Mouse (Mus musculus): ENCODE measurements at regions not wholly inside any gene's neighbourhood (a gene's known extent, or its start where the extent isn't known, plus 50 kb on each side); places are given as distances from the start of the nearest gene placed in this dataset.

DNA sequence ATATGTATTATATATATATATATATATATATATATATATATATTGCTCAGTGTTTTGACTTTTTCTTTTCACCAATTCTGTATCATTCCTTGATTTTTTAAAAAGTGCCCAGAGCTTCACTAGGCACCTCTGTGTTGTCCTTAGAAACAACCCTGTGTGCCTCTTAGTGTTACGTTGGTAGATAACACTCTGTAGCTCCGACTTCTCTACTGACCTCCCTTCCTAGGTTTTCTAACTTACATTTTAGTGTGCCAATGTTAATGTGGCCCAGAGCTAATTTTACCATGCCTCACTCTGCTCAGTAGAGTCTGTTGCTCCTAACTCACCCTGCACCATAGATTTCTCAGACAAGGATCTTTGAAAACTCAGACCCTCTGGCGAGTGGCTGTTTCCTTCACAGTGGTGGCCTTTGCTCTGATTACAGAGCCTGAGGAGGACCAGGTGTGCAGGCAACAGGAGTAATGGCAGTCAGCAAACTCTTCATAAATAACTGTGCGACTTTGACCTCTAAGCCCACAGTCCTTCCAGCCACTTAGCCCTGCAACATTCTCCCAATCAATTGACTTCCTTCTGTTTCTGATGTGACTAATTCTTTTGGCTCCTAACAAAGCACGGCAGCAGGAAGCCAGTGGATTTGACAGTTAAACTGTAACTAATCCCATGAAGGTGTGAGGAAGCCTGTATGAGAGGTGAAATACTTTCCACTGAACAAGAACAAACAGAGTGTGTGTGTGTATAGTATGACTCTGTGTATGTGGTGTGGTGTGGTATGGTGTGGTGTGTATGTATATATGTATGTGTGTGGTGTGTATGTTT is 53.6 kb upstream of the Actr3 start:
- no peak for DNase-seq

DNA sequence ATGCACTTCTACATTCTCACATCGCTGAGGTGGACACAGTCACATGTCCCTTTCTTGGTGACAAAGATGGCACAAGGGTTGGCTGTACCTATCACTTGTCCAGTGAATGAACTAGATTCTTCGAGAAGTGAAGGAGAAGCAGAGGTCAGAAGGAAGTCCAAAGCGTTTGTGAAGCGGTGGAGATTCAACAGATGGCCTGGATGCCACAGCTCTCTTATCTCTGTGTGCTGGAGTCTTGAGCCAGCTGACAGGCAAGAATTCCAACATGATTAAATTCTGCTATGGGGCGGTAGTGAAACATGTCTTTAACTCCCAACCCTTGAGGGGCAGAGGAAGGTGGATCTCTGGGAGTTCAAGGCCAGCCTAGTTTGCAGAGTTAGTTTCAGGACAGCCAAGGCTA is 55.5 kb upstream of the Actr3 start:
- DNase-seq: no peak

DNA sequence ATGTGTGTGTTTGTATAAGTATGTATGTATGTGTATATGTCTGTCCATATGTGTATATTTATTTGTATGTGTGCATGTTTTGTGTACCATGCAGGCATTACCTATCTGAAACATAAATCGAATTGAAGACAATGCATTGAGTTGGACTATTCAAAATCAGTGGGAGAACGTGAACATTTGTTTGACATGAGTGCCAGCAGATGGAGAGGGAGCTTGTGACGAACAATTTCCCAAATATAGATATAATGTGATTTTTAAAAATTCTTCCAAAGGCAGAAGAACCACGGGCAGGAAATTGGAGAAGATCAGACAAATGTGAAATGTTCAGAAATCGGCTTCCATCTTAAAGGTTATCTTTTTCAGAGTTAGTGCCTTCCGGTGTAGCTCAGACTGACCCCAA is 59.1 kb upstream of the Actr3 start:
- no peak for DNase-seq

DNA sequence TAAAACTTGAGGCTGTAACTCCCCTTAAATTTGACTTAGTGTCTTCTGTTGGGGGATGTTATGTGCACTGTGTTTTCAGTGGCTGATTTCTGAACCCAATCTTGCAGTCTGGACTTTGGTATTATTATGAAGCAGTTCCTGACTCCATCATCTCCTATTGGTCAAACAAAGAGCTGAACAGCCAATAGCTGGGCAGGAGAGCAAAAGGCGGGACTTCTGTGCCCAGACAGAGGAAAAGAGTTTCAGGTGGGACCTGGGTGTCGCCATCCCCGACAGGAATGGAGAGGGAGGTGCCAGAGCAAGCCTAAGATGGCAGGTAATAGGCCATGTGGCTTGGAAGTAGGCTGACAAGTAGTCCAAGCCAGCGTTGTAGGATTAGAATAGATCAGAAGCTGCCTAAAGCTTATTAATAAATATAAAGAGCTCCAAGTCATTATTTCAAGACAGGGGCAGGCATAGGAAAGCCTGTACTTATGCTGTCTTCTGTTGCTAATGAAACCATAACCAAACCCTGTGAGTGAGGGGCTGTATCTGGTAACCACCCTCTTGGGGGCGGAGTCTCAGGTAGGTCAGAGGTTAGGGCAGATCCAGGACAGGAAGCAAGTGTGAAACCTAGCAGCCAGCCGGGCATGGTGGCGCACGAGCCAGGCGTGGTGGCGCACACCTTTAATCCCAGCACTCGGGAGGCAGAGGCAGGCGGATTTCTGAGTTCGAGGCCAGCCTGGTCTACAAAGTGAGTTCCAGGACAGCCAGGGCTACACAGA is 60.0 kb upstream of the Actr3 start:
- no peak for DNase-seq

DNA sequence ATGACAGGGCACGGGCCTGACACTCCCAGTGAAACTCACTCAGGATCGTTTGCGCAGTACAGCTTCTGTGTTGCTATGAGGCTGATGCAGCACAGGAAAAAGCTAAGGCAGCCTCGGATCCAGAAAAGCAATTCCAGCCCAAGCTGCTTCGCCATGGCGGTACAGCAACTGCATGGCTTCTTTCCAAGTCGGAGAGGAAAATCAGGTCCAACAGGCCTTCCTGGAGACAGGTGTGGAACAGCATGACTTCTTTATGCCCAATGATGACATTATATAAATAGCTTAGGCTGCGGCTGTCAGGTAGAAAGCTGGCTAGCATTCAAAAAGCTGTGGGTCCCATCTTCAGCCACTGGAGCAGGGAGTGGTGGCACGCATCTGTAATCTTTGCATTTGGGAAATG is 61.5 kb upstream of the Actr3 start:
- DNase-seq: no peak

DNA sequence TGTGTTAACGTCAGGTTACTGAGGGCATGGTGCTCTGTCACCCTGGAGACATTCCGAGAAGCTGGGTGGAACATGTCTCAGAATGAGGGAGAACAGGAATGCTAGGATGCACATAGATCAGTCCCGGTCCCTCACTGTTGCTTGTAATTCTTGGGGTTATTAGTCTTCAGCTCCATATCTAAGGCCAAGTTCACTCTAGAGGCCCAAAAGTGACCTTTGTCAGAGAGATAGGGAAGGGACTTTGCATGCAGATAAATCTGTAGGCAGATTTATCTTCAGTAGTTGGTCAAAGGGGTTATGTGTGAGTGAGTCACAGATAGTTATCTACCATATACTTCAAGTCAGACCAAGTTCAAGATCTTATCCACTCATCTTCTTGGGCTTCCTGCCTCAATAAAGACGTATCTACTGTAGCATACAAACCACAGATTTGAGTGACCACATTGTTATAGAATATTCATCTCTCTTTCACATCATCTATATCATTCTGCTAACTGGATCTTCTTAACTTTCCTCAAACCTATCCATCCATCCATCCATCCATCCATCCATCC is 58.4 kb upstream of the Slc35f5 start:
- DNase-seq: no peak

DNA sequence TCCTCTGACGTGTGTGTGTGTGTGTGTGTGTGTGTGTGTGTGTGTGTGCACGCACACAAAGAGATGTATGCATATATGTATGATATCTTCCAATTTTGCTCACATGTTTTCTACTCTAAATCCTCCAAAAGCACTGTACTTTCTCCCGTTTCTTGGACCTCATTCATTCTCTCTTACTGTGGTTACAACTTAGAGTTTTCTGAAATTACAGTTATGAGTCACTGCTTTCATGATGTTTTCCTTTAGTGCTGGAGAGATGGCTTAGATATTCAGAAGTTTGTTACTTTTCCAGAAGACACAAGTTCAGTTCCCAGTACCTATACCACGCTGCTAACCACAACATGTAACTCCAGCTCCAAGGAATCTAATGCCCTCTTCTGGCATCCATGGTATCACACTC is 56.5 kb upstream of the Slc35f5 start:
- no peak for DNase-seq

DNA sequence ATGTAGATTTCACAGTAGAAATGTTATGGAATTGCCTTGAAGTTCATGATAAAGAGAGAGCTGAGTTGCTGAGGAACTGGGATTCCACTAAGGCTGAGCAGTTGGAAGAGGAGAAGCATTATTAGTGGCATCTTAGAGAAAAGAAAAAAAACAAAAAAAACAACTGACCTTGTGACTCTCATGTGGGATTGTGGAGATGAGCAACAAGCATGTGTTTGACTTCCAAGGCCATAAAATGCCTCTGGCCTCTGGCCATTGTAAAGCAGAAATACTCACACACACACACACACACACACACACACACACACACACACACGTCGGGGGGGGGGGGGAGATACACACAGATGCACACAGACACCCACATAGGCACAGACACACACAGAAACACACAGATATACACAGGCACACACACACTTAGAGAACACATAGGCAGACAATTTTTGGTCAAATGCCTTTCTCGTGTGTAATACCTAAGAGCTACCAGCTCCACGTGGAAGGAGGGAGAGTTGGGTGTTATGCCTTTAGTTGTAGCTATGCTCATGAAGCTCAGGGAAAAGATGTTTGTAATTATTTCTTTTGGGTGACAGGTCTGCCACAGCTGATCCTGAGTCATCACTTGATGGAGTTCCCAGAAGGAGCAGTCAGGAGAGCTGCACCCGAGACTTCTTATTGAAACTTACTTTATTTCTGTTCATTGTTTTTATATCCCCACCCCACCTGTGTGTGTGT is 52.4 kb upstream of the Slc35f5 start:
- DNase-seq: peak; percentile 21

DNA sequence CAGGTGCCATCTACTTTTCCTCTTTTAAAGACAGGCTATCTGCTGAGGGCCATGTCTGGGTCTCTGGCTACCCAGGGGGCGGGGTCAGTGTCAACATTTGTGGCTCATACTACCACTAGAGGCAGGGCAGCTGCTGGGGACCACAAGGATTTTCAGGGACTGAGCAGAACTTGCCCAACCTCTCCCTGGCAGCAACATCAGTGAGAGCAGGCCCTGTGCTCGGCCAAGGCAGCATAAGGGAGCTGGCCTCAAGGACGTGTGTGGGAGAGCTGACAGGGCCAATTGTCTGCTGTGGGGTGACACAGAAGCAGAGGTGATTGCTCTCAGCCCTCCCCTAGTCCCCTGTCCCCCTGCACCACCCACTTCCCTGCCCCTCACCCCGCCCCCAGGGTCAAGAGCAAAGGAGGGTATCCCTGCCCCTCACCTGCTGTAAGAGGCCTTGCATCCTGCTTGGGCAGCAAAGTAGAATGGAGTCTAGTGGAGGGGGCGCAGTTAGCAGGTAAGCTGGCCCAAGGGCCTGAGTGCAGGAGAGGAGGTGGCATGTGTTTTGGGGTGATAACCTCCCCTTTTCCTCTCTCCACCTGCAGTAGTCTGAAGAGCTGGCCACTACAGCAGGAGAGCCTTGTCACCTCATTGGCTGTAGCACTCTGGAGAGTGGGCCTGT is 51.7 kb upstream of the Slc35f5 start:
- peak; percentile 20 for DNase-seq
